Mouse (Mus musculus) R1 (cell line): ENCODE data around the gene Slco3a1.

ENCODE experiments used
- DNase-seq: peaks from one replicate; pipeline ENCODE4 v3.0.0-alpha.2; 2018; ENCODE audit warnings: low read depth, low spot score

The Slco3a1 gene

GRCm38 (mm10) chr7:74554608-74555311 is at the start of gene Slco3a1:
Gene Slco3a1, minus strand, starts transcription at chr7:74554780.
- peak; percentile 60 for DNase-seq

GRCm38 (mm10) chr7:74600996-74601395 is 46.4 kb upstream of the Slco3a1 start:
- DNase-seq: no peak

GRCm38 (mm10) chr7:74579411-74579810 is 24.8 kb upstream of the Slco3a1 start:
- DNase-seq: no peak

- DNase-seq: no peak
Measured at GRCm38 (mm10) chr7:74575678-74576077, 21.1 kb upstream of the Slco3a1 start.

GRCm38 (mm10) chr7:74555416-74555815 is 836 bp upstream of the Slco3a1 start:
- DNase-seq: peak; percentile 79

- DNase-seq: peak; percentile 41
Measured at GRCm38 (mm10) chr7:74554041-74554561, 479 bp downstream of the Slco3a1 start.

- no peak for DNase-seq
Measured at GRCm38 (mm10) chr7:74553111-74553650, 1.4 kb downstream of the Slco3a1 start.

GRCm38 (mm10) chr7:74552546-74552945 is 2.0 kb downstream of the Slco3a1 start:
- no peak for DNase-seq

GRCm38 (mm10) chr7:74552000-74552358 is 2.6 kb downstream of the Slco3a1 start:
- no peak for DNase-seq

GRCm38 (mm10) chr7:74551338-74551999 is 3.1 kb downstream of the Slco3a1 start:
- DNase-seq: no peak

- no peak for DNase-seq
Measured at GRCm38 (mm10) chr7:74549686-74550085, 4.9 kb downstream of the Slco3a1 start.

- DNase-seq: no peak
Measured at GRCm38 (mm10) chr7:74549013-74549582, 5.5 kb downstream of the Slco3a1 start.

- no peak for DNase-seq
Measured at GRCm38 (mm10) chr7:74546691-74547090, 7.9 kb downstream of the Slco3a1 start.

- no peak for DNase-seq
Measured at GRCm38 (mm10) chr7:74545498-74545990, 9.0 kb downstream of the Slco3a1 start.

GRCm38 (mm10) chr7:74544306-74544705 is 10.3 kb downstream of the Slco3a1 start:
- no peak for DNase-seq

- DNase-seq: no peak
Measured at GRCm38 (mm10) chr7:74541958-74542357, 12.6 kb downstream of the Slco3a1 start.

GRCm38 (mm10) chr7:74540933-74541725 is 13.5 kb downstream of the Slco3a1 start:
- no peak for DNase-seq

GRCm38 (mm10) chr7:74536186-74536585 is 18.4 kb downstream of the Slco3a1 start:
- DNase-seq: no peak

GRCm38 (mm10) chr7:74531468-74532097 is 23.0 kb downstream of the Slco3a1 start:
- DNase-seq: no peak

GRCm38 (mm10) chr7:74529877-74530276 is 24.7 kb downstream of the Slco3a1 start:
- no peak for DNase-seq

GRCm38 (mm10) chr7:74529183-74529757 is 25.3 kb downstream of the Slco3a1 start:
- DNase-seq: no peak
